Mouse (Mus musculus) liver, adult 2 months (tissue): ENCODE measurements at regions not wholly inside any gene's neighbourhood (a gene's known extent, or its start where the extent isn't known, plus 50 kb on each side); places are given as distances from the start of the nearest gene placed in this dataset.

Experiments
- DNase-seq: peaks from one replicate; pipeline ENCODE4 v3.0.0-alpha.2; 2011; ENCODE audit warnings: low read depth, low spot score; ENCODE audit errors: extremely low read depth
- H3K27ac ChIP-seq: fragments of 200-500 bp; replicated peaks from 2 replicates; pipeline ENCODE4 v1.5.1; 2012; ENCODE audit warnings: low read depth, mild to moderate bottlenecking, control low read depth, inconsistent platforms, low read length; ENCODE audit not compliant: insufficient read depth
- H3K27me3 ChIP-seq: fragments of 200-500 bp; 2 replicates; pipeline ENCODE4 v1.6.1; 2012; ENCODE audit warnings: mild to moderate bottlenecking, moderate library complexity, low read length, inconsistent platforms; ENCODE audit not compliant: control insufficient read depth, insufficient read depth
- H3K36me3 ChIP-seq: fragments of 200-500 bp; 2 replicates; pipeline ENCODE4 v1.6.1; 2012; ENCODE audit warnings: low read length, inconsistent platforms; ENCODE audit not compliant: control insufficient read depth, insufficient read depth
- H3K4me1 ChIP-seq: fragments of 200-500 bp; 2 replicates; pipeline ENCODE4 v1.6.1; 2011; ENCODE audit warnings: low read length; ENCODE audit not compliant: control insufficient read depth, insufficient read depth
- H3K4me3 ChIP-seq: fragments of 200-500 bp; 2 replicates; pipeline ENCODE4 v1.5.1; 2011; ENCODE audit warnings: low read depth, mild to moderate bottlenecking, control low read depth, low read length, moderate library complexity; ENCODE audit not compliant: insufficient read depth
- H3K79me2 ChIP-seq: fragments of 200-500 bp; 2 replicates; pipeline ENCODE4 v1.6.1; 2012; ENCODE audit warnings: inconsistent platforms, mild to moderate bottlenecking, low read length, moderate library complexity; ENCODE audit not compliant: control insufficient read depth, insufficient read depth
- H3K9ac ChIP-seq: fragments of 200-500 bp; 2 replicates; pipeline ENCODE4 v1.6.1; 2012; ENCODE audit warnings: low read depth, mild to moderate bottlenecking, control low read depth, inconsistent platforms, low read length
- CTCF ChIP-seq: fragments of 200-500 bp; IDR thresholded peaks from 2 replicates; pipeline ENCODE4 v1.5.1; 2011; ENCODE audit warnings: low read depth, low read length, control low read depth
- POLR2A ChIP-seq: fragments of 200-500 bp; IDR thresholded peaks from 2 replicates; pipeline ENCODE4 v1.6.1; 2011; ENCODE audit warnings: low read length, control low read depth; ENCODE audit not compliant: insufficient read depth; ENCODE audit errors: extremely low read depth
- WGBS: fragments of 180-500 bp; shearing (Covaris S2); methylation state at CpG from one replicate; pipeline ENCODE4 v1.1.7; 2018; 5-methylcytosine and 5-hydroxymethylcytosine counted together

GRCm38 (mm10) chr3:19447733-19448132, 180.7 kb downstream of the 1700064H15Rik start:
- DNase-seq: peak; percentile 100
- no peak overlapping the region for H3K9ac ChIP-seq
- H3K27ac ChIP-seq: no peak overlapping the region; the same call in 1 of the 2 replicates
- H3K4me3 ChIP-seq: no peak overlapping the region
- H3K27me3 ChIP-seq: no peaks in the 10 kb centered on the region
- 9% methylated on average over 1 of the region's 1 CpGs for WGBS
- H3K36me3 ChIP-seq: no peaks in the 10 kb centered on the region
- TF ChIP-seq CTCF: no peak
- TF ChIP-seq POLR2A: no peak
- H3K4me1 ChIP-seq: no peaks in the 10 kb centered on the region; the same call in none of the 2 replicates
- no peaks in the 10 kb centered on the region for H3K79me2 ChIP-seq

- Histone ChIP-seq H3K9ac (no peak overlapping the region), H3K36me3 (no peaks in the 10 kb centered on the region), H3K27ac (no peak overlapping the region), H3K4me1 (no peaks in the 10 kb centered on the region; the same call in none of the 2 replicates), H3K27me3 (no peaks in the 10 kb centered on the region), H3K79me2 (no peaks in the 10 kb centered on the region), H3K4me3 (no peak overlapping the region)
- WGBS: 52% methylated on average over 2 of the region's 2 CpGs
- TF ChIP-seq CTCF (no peak), POLR2A (no peak)
- DNase-seq: peak; percentile 31
Measured at GRCm38 (mm10) chr3:19444914-19445313, 183.6 kb downstream of the 1700064H15Rik start.

GRCm38 (mm10) chr3:19441827-19442226, 186.7 kb downstream of the 1700064H15Rik start:
- H3K4me3 ChIP-seq: no peak overlapping the region
- H3K27me3 ChIP-seq: no peaks in the 10 kb centered on the region
- H3K4me1 ChIP-seq: no peaks in the 10 kb centered on the region
- TF ChIP-seq CTCF: no peak
- no peak for TF ChIP-seq POLR2A
- H3K27ac ChIP-seq: no peak overlapping the region
- 53% methylated on average over 1 of the region's 1 CpGs for WGBS
- no peaks in the 10 kb centered on the region for H3K79me2 ChIP-seq
- no peaks in the 10 kb centered on the region for H3K36me3 ChIP-seq
- DNase-seq: no peak
- H3K9ac ChIP-seq: no peak overlapping the region

GRCm38 (mm10) chr3:19430159-19430558, 198.3 kb downstream of the 1700064H15Rik start:
- Histone ChIP-seq H3K9ac (no peak overlapping the region), H3K27me3 (no peaks in the 10 kb centered on the region), H3K79me2 (no peaks in the 10 kb centered on the region), H3K36me3 (no peaks in the 10 kb centered on the region), H3K4me3 (no peak overlapping the region), H3K27ac (no peak overlapping the region), H3K4me1 (no peaks in the 10 kb centered on the region)
- no peak for TF ChIP-seq POLR2A
- no peak for TF ChIP-seq CTCF
- WGBS: 76% methylated on average over 4 of the region's 4 CpGs
- no peak for DNase-seq

GRCm38 (mm10) chr3:19429422-19430076, 198.9 kb downstream of the 1700064H15Rik start:
- Histone ChIP-seq H3K4me1 (no peaks in the 10 kb centered on the region), H3K27me3 (no peaks in the 10 kb centered on the region), H3K9ac (no peak overlapping the region), H3K79me2 (no peaks in the 10 kb centered on the region), H3K36me3 (no peaks in the 10 kb centered on the region), H3K4me3 (no peak overlapping the region), H3K27ac (no peak overlapping the region)
- DNase-seq: no peak
- TF ChIP-seq CTCF: no peak
- no peak for TF ChIP-seq POLR2A
- WGBS: 71% methylated on average over 6 of the region's 6 CpGs

- Histone ChIP-seq H3K36me3 (no peaks in the 10 kb centered on the region), H3K79me2 (no peaks in the 10 kb centered on the region), H3K9ac (no peak overlapping the region), H3K27ac (no peak overlapping the region), H3K27me3 (no peaks in the 10 kb centered on the region), H3K4me3 (no peak overlapping the region), H3K4me1 (no peaks in the 10 kb centered on the region)
- DNase-seq: no peak
- TF ChIP-seq POLR2A (no peak), CTCF (no peak)
Measured at GRCm38 (mm10) chr3:19429010-19429409, 199.5 kb downstream of the 1700064H15Rik start.
